Mouse (Mus musculus): ENCODE measurements around the gene Efcab12. TPM values are rescaled to one million over a fixed set of nuclear protein-coding genes. Genes with fewer than 3 reads are reported as not detected.

Gene Efcab12
- polyA plus RNA-seq, 1 experiment from 2014 or later: 2.7 TPM

- H3K36me3 ChIP-seq: peaks cover 47% of the 10 kb centered on the region
- H3K9ac ChIP-seq: peak overlapping the region; percentile 99
- peaks cover 25% of the 10 kb centered on the region for H3K4me1 ChIP-seq (replicated peaks)
- no peak for ATAC-seq (ENCODE audit: low read depth)
- H3K4me3 ChIP-seq: peak overlapping the region; percentile 100
- H3K27ac ChIP-seq (replicated peaks): peak overlapping the region; percentile 96
- no peaks in the 10 kb centered on the region for H3K27me3 ChIP-seq
- H3K9me3 ChIP-seq: no peaks in the 10 kb centered on the region
- WGBS: 3% methylated on average over 15 of the region's 15 CpGs
- H3K4me2 ChIP-seq: peak overlapping the region; percentile 88
Measured at GRCm38 (mm10) chr6:115807464-115808195, 30.6 kb downstream of the Efcab12 start.

- Histone ChIP-seq H3K4me1 (replicated peaks) (peaks cover 25% of the 10 kb centered on the region), H3K27ac (replicated peaks) (no peak overlapping the region), H3K36me3 (peaks cover 76% of the 10 kb centered on the region), H3K4me3 (no peak overlapping the region), H3K9me3 (no peaks in the 10 kb centered on the region), H3K9ac (no peak overlapping the region), H3K4me2 (no peak overlapping the region), H3K27me3 (no peaks in the 10 kb centered on the region)
- ATAC-seq (ENCODE audit: low read depth): no peak
- WGBS: 61% methylated on average over 10 of the region's 10 CpGs
Measured at GRCm38 (mm10) chr6:115804432-115805192, 33.6 kb downstream of the Efcab12 start.

- Histone ChIP-seq H3K4me1 (replicated peaks) (peaks cover 25% of the 10 kb centered on the region), H3K4me3 (no peak overlapping the region), H3K9ac (no peak overlapping the region), H3K27me3 (no peaks in the 10 kb centered on the region), H3K4me2 (no peak overlapping the region), H3K27ac (replicated peaks) (no peak overlapping the region), H3K36me3 (peaks cover 85% of the 10 kb centered on the region), H3K9me3 (no peaks in the 10 kb centered on the region)
- WGBS: 47% methylated on average over 16 of the region's 16 CpGs
- no peak for ATAC-seq (ENCODE audit: low read depth)
Measured at GRCm38 (mm10) chr6:115803541-115804382, 34.5 kb downstream of the Efcab12 start.

- Histone ChIP-seq H3K4me2 (no peak overlapping the region), H3K27ac (replicated peaks) (no peak overlapping the region), H3K4me3 (no peak overlapping the region), H3K36me3 (peaks cover 98% of the 10 kb centered on the region), H3K4me1 (replicated peaks) (peaks cover 15% of the 10 kb centered on the region), H3K27me3 (no peaks in the 10 kb centered on the region), H3K9me3 (no peaks in the 10 kb centered on the region), H3K9ac (no peak overlapping the region)
- ATAC-seq (ENCODE audit: low read depth): no peak
- WGBS: 94% methylated on average over 3 of the region's 3 CpGs
Measured at GRCm38 (mm10) chr6:115801811-115802210, 36.4 kb downstream of the Efcab12 start.

- H3K4me3 ChIP-seq: no peak overlapping the region
- no peak overlapping the region for H3K9ac ChIP-seq
- H3K4me2 ChIP-seq: no peak overlapping the region
- peaks cover 99% of the 10 kb centered on the region for H3K36me3 ChIP-seq
- H3K9me3 ChIP-seq: no peaks in the 10 kb centered on the region
- ATAC-seq (ENCODE audit: low read depth): no peak
- no peaks in the 10 kb centered on the region for H3K27me3 ChIP-seq
- no peaks in the 10 kb centered on the region for H3K4me1 ChIP-seq (replicated peaks)
- no peak overlapping the region for H3K27ac ChIP-seq (replicated peaks)
- 93% methylated on average over 21 of the region's 21 CpGs for WGBS
Measured at GRCm38 (mm10) chr6:115792691-115793215, 45.5 kb downstream of the Efcab12 start.

- Histone ChIP-seq H3K27ac (replicated peaks) (no peak overlapping the region), H3K36me3 (peaks cover 99% of the 10 kb centered on the region)
- no peak for ATAC-seq (ENCODE audit: low read depth)
Measured at GRCm38 (mm10) chr6:115791842-115792686, 46.1 kb downstream of the Efcab12 start.

GRCm38 (mm10) chr6:115791016-115791415 is 47.2 kb downstream of the Efcab12 start:
- no peaks in the 10 kb centered on the region for H3K9me3 ChIP-seq
- no peaks in the 10 kb centered on the region for H3K4me1 ChIP-seq (replicated peaks)
- no peak overlapping the region for H3K4me2 ChIP-seq
- WGBS: 87% methylated on average over 10 of the region's 10 CpGs
- peaks cover 99% of the 10 kb centered on the region for H3K36me3 ChIP-seq
- no peak overlapping the region for H3K9ac ChIP-seq
- H3K4me3 ChIP-seq: no peak overlapping the region
- no peaks in the 10 kb centered on the region for H3K27me3 ChIP-seq
- ATAC-seq (ENCODE audit: low read depth): no peak
- H3K27ac ChIP-seq (replicated peaks): no peak overlapping the region

More at GRCm38 (mm10) chr6:115791842-115792686, 46.1 kb downstream of the Efcab12 start:
- Histone ChIP-seq H3K9me3 (no peaks in the 10 kb centered on the region), H3K27me3 (no peaks in the 10 kb centered on the region), H3K4me3 (no peak overlapping the region), H3K4me2 (no peak overlapping the region), H3K4me1 (replicated peaks) (no peaks in the 10 kb centered on the region), H3K9ac (no peak overlapping the region)
- 91% methylated on average over 34 of the region's 34 CpGs for WGBS

- H3K27ac ChIP-seq (replicated peaks): no peak overlapping the region
- peaks cover 84% of the 10 kb centered on the region for H3K36me3 ChIP-seq
- H3K9ac ChIP-seq: no peak overlapping the region
- no peak overlapping the region for H3K4me3 ChIP-seq
- 0 out of 2 replicates have a peak, but pooled peaks cover 4% of the 10 kb centered on the region for H3K4me1 ChIP-seq (replicated peaks)
- 94% methylated on average over 3 of the region's 3 CpGs for WGBS
- ATAC-seq (ENCODE audit: low read depth): no peak
- H3K27me3 ChIP-seq: no peaks in the 10 kb centered on the region
- H3K4me2 ChIP-seq: no peak overlapping the region
- no peaks in the 10 kb centered on the region for H3K9me3 ChIP-seq
Measured at GRCm38 (mm10) chr6:115782781-115783180, 55.4 kb downstream of the Efcab12 start.

- Histone ChIP-seq H3K36me3 (peaks cover 20% of the 10 kb centered on the region), H3K9ac (peak overlapping the region; percentile 92), H3K4me1 (replicated peaks) (peaks cover 40% of the 10 kb centered on the region), H3K4me2 (peak overlapping the region; percentile 89), H3K4me3 (peak overlapping the region; percentile 85), H3K27ac (replicated peaks) (no peak overlapping the region), H3K27me3 (no peaks in the 10 kb centered on the region), H3K9me3 (no peaks in the 10 kb centered on the region)
- 80% methylated on average over 9 of the region's 9 CpGs for WGBS
- ATAC-seq (ENCODE audit: low read depth): no peak
Measured at GRCm38 (mm10) chr6:115776363-115776762, 61.8 kb downstream of the Efcab12 start.

- H3K4me2 ChIP-seq: peak overlapping the region; percentile 89
- no peaks in the 10 kb centered on the region for H3K9me3 ChIP-seq
- H3K9ac ChIP-seq: peak overlapping the region; percentile 92
- H3K27me3 ChIP-seq: no peaks in the 10 kb centered on the region
- no peak for ATAC-seq (ENCODE audit: low read depth)
- H3K27ac ChIP-seq (replicated peaks): no peak overlapping the region
- H3K4me1 ChIP-seq (replicated peaks): peaks cover 40% of the 10 kb centered on the region
- WGBS: 50% methylated on average over 3 of the region's 3 CpGs
- peak overlapping the region; percentile 85 for H3K4me3 ChIP-seq
- peaks cover 14% of the 10 kb centered on the region for H3K36me3 ChIP-seq
Measured at GRCm38 (mm10) chr6:115775838-115776237, 62.4 kb downstream of the Efcab12 start.

GRCm38 (mm10) chr6:115774501-115774921 is 63.7 kb downstream of the Efcab12 start, which contains the start of gene Cand2:
Gene Cand2, plus strand, starts transcription at chr6:115774538.
- Histone ChIP-seq H3K27me3 (no peaks in the 10 kb centered on the region), H3K36me3 (0 out of 2 replicates have a peak, but pooled peaks cover 5% of the 10 kb centered on the region), H3K27ac (replicated peaks) (peak within 1 kb of the TSS; percentile 76), H3K4me3 (peak within 1 kb of the TSS; percentile 85), H3K9ac (peak within 1 kb of the TSS; percentile 92), H3K4me1 (replicated peaks) (peaks cover 40% of the 10 kb centered on the region), H3K4me2 (peak within 1 kb of the TSS; percentile 89), H3K9me3 (no peaks in the 10 kb centered on the region)
- 1% methylated on average over 19 of the region's 28 CpGs for WGBS
- peak; percentile 85 for ATAC-seq (ENCODE audit: low read depth)

Measured in neural tube, embryonic 13.5 days (tissue).